Mouse (Mus musculus): ENCODE measurements at regions not wholly inside any gene's neighbourhood (a gene's known extent, or its start where the extent isn't known, plus 50 kb on each side); places are given as distances from the start of the nearest gene placed in this dataset.

DNA sequence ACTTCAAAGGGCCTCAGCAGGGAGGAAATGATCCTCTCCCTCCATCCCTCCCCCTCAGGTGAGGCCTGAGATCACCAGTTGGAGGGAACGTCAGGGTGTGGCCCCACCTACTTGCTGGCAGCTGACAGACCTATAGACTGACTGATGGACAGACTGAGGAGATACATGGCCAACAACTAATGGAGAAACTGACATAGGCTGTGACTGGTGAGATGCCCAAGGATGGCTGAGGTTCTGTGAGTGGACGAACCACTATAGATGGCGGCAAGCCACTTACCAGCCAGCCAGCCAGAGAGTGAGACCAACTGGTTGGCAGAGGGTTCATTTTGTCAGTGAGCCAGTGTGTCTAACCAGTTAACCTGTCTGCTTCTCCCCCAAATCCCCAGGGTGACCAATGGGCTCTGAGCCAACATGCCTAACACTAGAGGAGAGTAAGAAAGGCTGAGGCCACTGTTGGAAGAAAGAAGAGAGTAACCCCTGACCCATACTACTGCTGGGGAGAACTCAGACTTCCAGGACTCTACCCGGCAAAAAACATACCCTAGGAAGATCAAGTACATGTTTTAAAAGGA, 147.4 kb downstream of the Fgf18 start:
- no peak for TF ChIP-seq CTCF (IDR thresholded peaks at IDR 0.05; ENCODE audit: extremely low read depth, insufficient read length, insufficient replicate concordance, low read depth, low read length)
- TF ChIP-seq POLR2A (IDR thresholded peaks at IDR 0.05; ENCODE audit: low read depth, low read length), result no peak

All from small intestine, adult 2 months (tissue).